Mouse (Mus musculus): Measurements from ENCODE around the gene Syt14. TPM values are rescaled to one million over a fixed set of nuclear protein-coding genes. Genes with fewer than 3 reads are reported as not detected.

The Syt14 gene
- polyA plus RNA-seq, 1 experiment from 2014 or later: 1.9 TPM

DNA sequence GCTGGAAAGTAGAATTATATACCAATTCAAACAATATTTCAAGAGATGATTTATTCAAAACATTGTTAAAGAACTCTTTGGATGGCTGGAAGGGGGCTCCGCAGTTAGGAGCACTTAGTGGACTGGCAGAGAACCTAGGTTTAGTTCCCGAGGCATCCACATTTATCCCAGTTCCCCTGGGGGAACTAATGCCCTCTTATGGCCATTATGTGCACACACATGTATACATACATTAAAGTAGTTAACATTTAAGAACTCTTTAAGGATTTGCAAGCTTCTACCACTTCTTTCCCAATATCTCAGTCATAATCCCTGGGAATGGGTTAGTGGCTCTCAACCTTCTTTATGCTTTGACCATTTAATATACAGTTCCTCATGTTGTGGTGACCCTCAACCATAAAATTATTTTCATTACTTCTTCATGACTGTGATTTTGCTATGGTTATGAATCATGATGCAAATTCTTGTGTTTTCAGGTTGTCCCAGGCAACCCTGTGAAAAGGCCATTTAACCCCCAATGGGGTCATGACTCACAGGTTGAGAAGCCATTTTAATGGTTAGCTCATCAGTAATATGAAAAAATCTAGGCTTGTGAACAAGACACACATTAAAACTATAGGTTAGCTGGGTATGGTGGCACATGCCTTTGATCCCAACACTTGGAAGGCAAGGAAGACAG lies 152.8 kb downstream of the Syt14 start:
- DNase-seq (ENCODE audit: low spot score): no peak
- H3K4me1 ChIP-seq: no peaks in the 10 kb centered on the region
- no peak overlapping the region for H3K27ac ChIP-seq
- no peak overlapping the region for H3K4me3 ChIP-seq
- no peaks in the 10 kb centered on the region for H3K36me3 ChIP-seq
- 63% methylated on average over 2 of the region's 2 CpGs for WGBS
- H3K9me3 ChIP-seq: no peaks in the 10 kb centered on the region
- no peaks in the 10 kb centered on the region for H3K27me3 ChIP-seq (ENCODE audit: insufficient read depth, poor library complexity, severe bottlenecking)

- no peaks in the 10 kb centered on the region for H3K9me3 ChIP-seq
- no peaks in the 10 kb centered on the region for H3K27me3 ChIP-seq (ENCODE audit: insufficient read depth, poor library complexity, severe bottlenecking)
- H3K27ac ChIP-seq: no peak overlapping the region
- no peaks in the 10 kb centered on the region for H3K36me3 ChIP-seq
- H3K4me3 ChIP-seq: no peak overlapping the region
- 70% methylated on average over 4 of the region's 4 CpGs for WGBS
- H3K4me1 ChIP-seq: no peaks in the 10 kb centered on the region
- DNase-seq (ENCODE audit: low spot score): no peak
These were observed 155.4 kb downstream of the Syt14 start for GRCm38 (mm10) chr1:192880130-192880529.

DNA sequence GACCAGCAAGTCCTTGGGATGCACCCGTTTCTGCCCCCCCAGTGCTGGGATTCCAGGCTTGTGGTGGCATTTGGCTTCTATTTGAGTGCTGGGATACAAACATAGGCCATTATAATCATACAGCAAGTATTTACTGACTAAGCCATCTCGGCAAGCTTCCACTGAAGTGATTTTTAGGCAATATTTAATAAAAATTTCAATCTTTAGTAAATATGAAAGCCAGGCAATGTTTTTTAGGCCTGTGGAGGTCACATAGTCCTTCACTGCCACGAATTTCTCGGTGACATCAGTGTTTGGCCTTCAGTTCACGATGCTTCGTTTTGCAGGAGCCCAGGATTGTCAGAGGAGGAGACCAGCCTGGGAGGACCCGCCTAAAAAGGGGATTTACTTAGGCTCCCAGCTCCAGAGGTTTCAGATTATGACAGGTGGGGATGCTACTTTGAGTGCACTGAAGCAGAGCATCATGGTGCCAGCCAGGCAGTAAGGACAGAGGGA lies 156.4 kb downstream of the Syt14 start:
- no peaks in the 10 kb centered on the region for H3K9me3 ChIP-seq
- no peak for DNase-seq (ENCODE audit: low spot score)
- no peak overlapping the region for H3K27ac ChIP-seq
- H3K4me1 ChIP-seq: no peaks in the 10 kb centered on the region
- no peaks in the 10 kb centered on the region for H3K36me3 ChIP-seq
- no peak overlapping the region for H3K4me3 ChIP-seq
- WGBS: 85% methylated on average over 7 of the region's 7 CpGs
- no peaks in the 10 kb centered on the region for H3K27me3 ChIP-seq (ENCODE audit: insufficient read depth, poor library complexity, severe bottlenecking)

DNA sequence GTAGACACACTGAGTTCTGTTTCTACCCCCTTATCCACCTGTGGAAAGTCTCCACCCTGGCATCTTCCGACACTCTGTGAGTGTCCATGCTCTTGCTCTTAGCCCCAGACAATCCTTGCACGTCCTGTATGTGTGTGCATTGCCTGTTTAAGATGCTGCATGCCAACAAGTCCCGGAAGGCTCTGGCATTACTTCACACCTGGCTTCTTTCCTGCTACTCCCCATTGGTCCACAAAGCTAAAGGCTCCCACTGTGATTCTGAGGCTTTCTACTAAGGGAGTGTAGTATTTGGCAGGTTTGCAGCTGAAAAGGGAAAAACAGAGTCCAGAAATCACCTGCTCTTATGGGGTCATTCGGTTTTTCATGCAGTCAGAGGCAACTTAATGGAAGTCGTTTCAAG lies 162.7 kb downstream of the Syt14 start:
- no peak for DNase-seq (ENCODE audit: low spot score)
- no peaks in the 10 kb centered on the region for H3K27me3 ChIP-seq (ENCODE audit: insufficient read depth, poor library complexity, severe bottlenecking)
- H3K9me3 ChIP-seq: no peaks in the 10 kb centered on the region
- H3K4me3 ChIP-seq: no peak overlapping the region
- H3K36me3 ChIP-seq: no peaks in the 10 kb centered on the region
- no peak overlapping the region for H3K27ac ChIP-seq
- peaks cover 3% of the 10 kb centered on the region; the same call in 1 of the 2 replicates for H3K4me1 ChIP-seq
- 77% methylated on average over 5 of the region's 5 CpGs for WGBS

GRCm38 (mm10) chr1:192869761-192870160 lies 165.8 kb downstream of the Syt14 start:
- WGBS: 77% methylated on average over 1 of the region's 1 CpGs
- Histone ChIP-seq H3K27me3 (ENCODE audit: insufficient read depth, poor library complexity, severe bottlenecking) (no peaks in the 10 kb centered on the region), H3K4me1 (peaks cover 3% of the 10 kb centered on the region; the same call in 1 of the 2 replicates), H3K27ac (no peak overlapping the region), H3K9me3 (no peaks in the 10 kb centered on the region), H3K4me3 (no peak overlapping the region), H3K36me3 (no peaks in the 10 kb centered on the region)
- no peak for DNase-seq (ENCODE audit: low spot score)

DNA sequence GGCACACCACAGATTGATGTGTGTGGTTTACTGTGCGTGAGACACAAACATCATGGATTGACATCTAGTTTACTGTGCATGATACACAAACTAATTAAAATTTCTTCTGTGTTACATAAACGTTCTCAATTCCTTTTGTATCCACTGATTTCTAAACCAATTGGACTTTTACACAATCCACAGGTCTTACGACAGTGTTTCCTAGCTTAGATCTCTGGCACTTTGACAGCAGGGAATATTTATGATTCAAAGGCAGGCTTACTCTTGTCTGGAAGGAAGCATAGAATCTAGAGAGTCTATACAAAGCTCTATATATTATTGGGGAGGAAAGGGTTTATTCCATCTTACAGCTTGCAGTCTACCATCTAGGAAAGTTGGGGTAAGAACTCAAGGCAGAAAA lies 171.1 kb downstream of the Syt14 start:
- Histone ChIP-seq H3K36me3 (no peaks in the 10 kb centered on the region), H3K27me3 (ENCODE audit: insufficient read depth, poor library complexity, severe bottlenecking) (no peaks in the 10 kb centered on the region), H3K4me3 (no peak overlapping the region), H3K4me1 (peaks cover 8% of the 10 kb centered on the region; the same call in 1 of the 2 replicates), H3K9me3 (no peaks in the 10 kb centered on the region), H3K27ac (no peak overlapping the region)
- 73% methylated on average over 3 of the region's 3 CpGs for WGBS
- DNase-seq (ENCODE audit: low spot score): no peak

- peaks cover 24% of the 10 kb centered on the region for H3K27me3 ChIP-seq (ENCODE audit: insufficient read depth, poor library complexity, severe bottlenecking)
- no peak overlapping the region for H3K27ac ChIP-seq
- no peaks in the 10 kb centered on the region for H3K36me3 ChIP-seq
- H3K4me3 ChIP-seq: no peak overlapping the region
- WGBS: 73% methylated on average over 5 of the region's 5 CpGs
- no peak for DNase-seq (ENCODE audit: low spot score)
- 0 out of 2 replicates have a peak, but pooled peaks cover 6% of the 10 kb centered on the region for H3K4me1 ChIP-seq
- H3K9me3 ChIP-seq: no peaks in the 10 kb centered on the region
These were observed 174.1 kb downstream of the Syt14 start for GRCm38 (mm10) chr1:192861305-192861960.

- Histone ChIP-seq H3K9me3 (no peaks in the 10 kb centered on the region), H3K27ac (no peak overlapping the region), H3K27me3 (ENCODE audit: insufficient read depth, poor library complexity, severe bottlenecking) (peaks cover 32% of the 10 kb centered on the region), H3K36me3 (no peaks in the 10 kb centered on the region), H3K4me1 (0 out of 2 replicates have a peak, but pooled peaks cover 9% of the 10 kb centered on the region), H3K4me3 (no peak overlapping the region)
- no peak for DNase-seq (ENCODE audit: low spot score)
- 60% methylated on average over 6 of the region's 6 CpGs for WGBS
These were observed 175.3 kb downstream of the Syt14 start for GRCm38 (mm10) chr1:192860273-192860672.

DNA sequence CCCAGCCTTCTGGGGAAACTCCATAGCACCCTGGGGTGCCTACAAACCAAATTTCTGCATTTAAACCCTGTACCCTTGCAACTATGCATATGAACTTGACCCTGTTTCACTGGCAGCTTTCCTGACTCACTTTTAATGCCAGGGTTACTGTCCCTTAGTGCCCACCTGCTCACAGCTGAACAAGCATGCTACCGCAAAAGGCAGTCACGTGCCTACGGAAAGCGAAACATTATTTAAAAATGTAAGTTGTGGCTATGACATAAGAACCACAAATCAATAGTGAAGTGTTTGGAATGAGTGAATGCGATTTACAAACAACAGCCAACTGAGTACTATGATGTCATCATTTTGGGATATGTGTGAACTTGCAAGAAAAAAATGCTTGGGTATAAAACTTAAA lies 178.0 kb downstream of the Syt14 start:
- H3K4me1 ChIP-seq: peaks cover 26% of the 10 kb centered on the region; the same call in 1 of the 2 replicates
- no peaks in the 10 kb centered on the region for H3K36me3 ChIP-seq
- DNase-seq (ENCODE audit: low spot score): no peak
- peaks cover 59% of the 10 kb centered on the region for H3K27me3 ChIP-seq (ENCODE audit: insufficient read depth, poor library complexity, severe bottlenecking)
- 88% methylated on average over 5 of the region's 5 CpGs for WGBS
- no peak overlapping the region for H3K4me3 ChIP-seq
- H3K9me3 ChIP-seq: no peaks in the 10 kb centered on the region
- H3K27ac ChIP-seq: no peak overlapping the region

DNA sequence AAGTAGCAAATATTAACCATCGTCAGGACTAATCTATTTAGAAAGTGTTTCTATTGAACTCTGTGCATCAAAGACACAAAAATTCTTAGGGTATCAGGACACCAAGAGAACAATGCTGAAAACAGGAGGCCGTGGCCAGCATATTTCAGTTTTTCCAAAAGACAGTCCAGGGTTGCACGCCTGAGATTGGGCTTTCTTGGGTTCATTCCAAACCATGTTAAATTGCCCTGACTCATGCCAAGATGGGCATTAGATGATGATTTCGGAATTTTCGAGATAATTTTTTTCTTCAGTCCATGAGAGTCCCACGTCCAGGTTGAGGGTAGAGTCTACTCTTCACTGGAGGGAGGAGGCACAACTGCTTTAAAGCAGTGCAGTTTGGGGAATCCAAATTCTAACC lies 178.6 kb downstream of the Syt14 start:
- Histone ChIP-seq H3K4me1 (peaks cover 29% of the 10 kb centered on the region), H3K4me3 (no peak overlapping the region), H3K27me3 (ENCODE audit: insufficient read depth, poor library complexity, severe bottlenecking) (peaks cover 65% of the 10 kb centered on the region), H3K36me3 (no peaks in the 10 kb centered on the region), H3K27ac (no peak overlapping the region), H3K9me3 (no peaks in the 10 kb centered on the region)
- DNase-seq (ENCODE audit: low spot score): no peak
- 70% methylated on average over 6 of the region's 6 CpGs for WGBS

- H3K4me3 ChIP-seq: peak overlapping the region; percentile 89; the same call in 1 of the 2 replicates
- H3K9me3 ChIP-seq: no peaks in the 10 kb centered on the region
- no peak for DNase-seq (ENCODE audit: low spot score)
- H3K36me3 ChIP-seq: no peaks in the 10 kb centered on the region
- peaks cover 32% of the 10 kb centered on the region for H3K4me1 ChIP-seq
- H3K27ac ChIP-seq: no peak overlapping the region
- 15% methylated on average over 10 of the region's 10 CpGs for WGBS
- peaks cover 70% of the 10 kb centered on the region for H3K27me3 ChIP-seq (ENCODE audit: insufficient read depth, poor library complexity, severe bottlenecking)
These were observed 179.2 kb downstream of the Syt14 start for GRCm38 (mm10) chr1:192856411-192856810.

DNA sequence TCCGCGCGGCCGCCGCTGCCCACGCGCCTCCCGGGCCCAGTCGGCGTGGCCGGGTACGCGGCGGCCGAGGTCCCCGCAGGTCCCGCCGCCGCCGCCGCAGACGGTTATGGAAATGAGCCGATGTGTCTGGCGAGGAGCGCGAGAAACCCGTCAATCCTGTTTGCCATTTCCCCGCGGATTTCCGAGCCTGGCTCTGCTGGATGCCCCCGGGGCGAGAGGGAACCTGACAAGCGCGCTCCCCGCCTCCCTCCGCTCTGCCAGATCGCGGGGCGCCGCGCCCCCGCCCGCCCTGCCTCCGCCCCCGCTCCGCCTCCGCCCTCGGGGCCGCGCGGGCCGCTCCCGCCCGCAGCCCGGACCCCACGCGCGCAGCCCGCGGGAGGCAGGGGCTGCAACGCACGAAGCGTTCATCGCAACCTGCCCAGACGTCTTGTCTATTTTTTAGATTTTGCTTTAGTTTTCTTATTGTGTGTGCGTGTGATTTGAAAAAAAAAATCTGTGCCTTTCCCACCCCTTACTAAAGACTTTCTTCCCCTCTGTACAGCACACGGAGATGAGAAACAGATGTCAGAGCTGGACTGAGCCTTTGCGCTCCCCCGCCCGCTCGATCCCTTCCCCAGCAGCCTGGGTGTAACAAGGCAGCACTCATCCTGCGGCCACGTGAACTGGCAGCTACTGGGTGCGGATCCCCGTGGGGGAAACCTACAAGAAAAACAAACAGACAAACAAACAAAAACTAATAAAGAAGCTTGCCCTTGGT lies 179.9 kb downstream of the Syt14 start, which contains the start of gene Sertad4:
Gene Sertad4, minus strand, starts transcription at position 283 of the 757 bp plus-strand sequence.
- H3K36me3 ChIP-seq: no peaks in the 10 kb centered on the region
- H3K4me3 ChIP-seq: peak within 1 kb of the TSS; percentile 89
- H3K27ac ChIP-seq: peak within 1 kb of the TSS; percentile 92
- peaks cover 77% of the 10 kb centered on the region for H3K27me3 ChIP-seq (ENCODE audit: insufficient read depth, poor library complexity, severe bottlenecking)
- peak; percentile 78 for DNase-seq (ENCODE audit: low spot score)
- peaks cover 40% of the 10 kb centered on the region for H3K4me1 ChIP-seq
- no peaks in the 10 kb centered on the region for H3K9me3 ChIP-seq
- under 1% methylated on average over 72 of the region's 75 CpGs for WGBS

All from heart, embryonic 10.5 days (tissue).